Mouse (Mus musculus): ENCODE measurements at regions not wholly inside any gene's neighbourhood (a gene's known extent, or its start where the extent isn't known, plus 50 kb on each side); places are given as distances from the start of the nearest gene placed in this dataset.

GRCm38 (mm10) chr13:98438206-98438605, 53.6 kb downstream of the Gm10320 start:
- no peak for DNase-seq (ENCODE audit: low spot score in 2 of 2)

GRCm38 (mm10) chr13:98436961-98437360, 54.8 kb downstream of the Gm10320 start:
- no peak for DNase-seq (ENCODE audit: low spot score in 2 of 2)

GRCm38 (mm10) chr13:98435245-98435975, 56.4 kb downstream of the Gm10320 start:
- DNase-seq (ENCODE audit: low spot score in 2 of 2): no peak

- DNase-seq (ENCODE audit: low spot score in 2 of 2): no peak
Observed at GRCm38 (mm10) chr13:98429851-98430250, 62.0 kb downstream of the Gm10320 start.

GRCm38 (mm10) chr13:98427660-98428059, 64.1 kb downstream of the Gm10320 start:
- peak in 1 of 2 experiments; percentile 9 for DNase-seq (ENCODE audit: low spot score in 2 of 2)

- DNase-seq (ENCODE audit: low spot score in 2 of 2): no peak
Observed at GRCm38 (mm10) chr13:98425026-98425425, 66.8 kb downstream of the Gm10320 start.

GRCm38 (mm10) chr13:98424000-98424399, 67.8 kb downstream of the Gm10320 start:
- DNase-seq (ENCODE audit: low spot score in 2 of 2): no peak

- no peak for DNase-seq (ENCODE audit: low spot score in 2 of 2)
Observed at GRCm38 (mm10) chr13:98420419-98421043, 66.5 kb downstream of the Foxd1 start.

- no peak for DNase-seq (ENCODE audit: low spot score in 2 of 2)
Observed at GRCm38 (mm10) chr13:98417736-98418135, 63.7 kb downstream of the Foxd1 start.

- DNase-seq (ENCODE audit: low spot score in 2 of 2): no peak
Observed at GRCm38 (mm10) chr13:98416457-98416856, 62.4 kb downstream of the Foxd1 start.

- no peak for DNase-seq (ENCODE audit: low spot score in 2 of 2)
Observed at GRCm38 (mm10) chr13:98414851-98415250, 60.8 kb downstream of the Foxd1 start.

GRCm38 (mm10) chr13:98413233-98413632, 59.2 kb downstream of the Foxd1 start:
- no peak for DNase-seq (ENCODE audit: low spot score in 2 of 2)

Data from cerebellum, postnatal 4 days (tissue).